Mouse (Mus musculus) ES-CJ7 (cell line): ENCODE measurements around the gene Zp2.

Experiments used
- DNase-seq: peaks from one replicate; pipeline ENCODE4 v3.0.0; 2011; ENCODE audit warnings: low read depth, low spot score

Zp2 gene

GRCm38 (mm10) chr7:120142743-120143142 lies 2.3 kb downstream of the Zp2 start:
- DNase-seq = no peak

- no peak for DNase-seq
These were observed 16.1 kb downstream of the Zp2 start for GRCm38 (mm10) chr7:120128951-120129350.

DNA sequence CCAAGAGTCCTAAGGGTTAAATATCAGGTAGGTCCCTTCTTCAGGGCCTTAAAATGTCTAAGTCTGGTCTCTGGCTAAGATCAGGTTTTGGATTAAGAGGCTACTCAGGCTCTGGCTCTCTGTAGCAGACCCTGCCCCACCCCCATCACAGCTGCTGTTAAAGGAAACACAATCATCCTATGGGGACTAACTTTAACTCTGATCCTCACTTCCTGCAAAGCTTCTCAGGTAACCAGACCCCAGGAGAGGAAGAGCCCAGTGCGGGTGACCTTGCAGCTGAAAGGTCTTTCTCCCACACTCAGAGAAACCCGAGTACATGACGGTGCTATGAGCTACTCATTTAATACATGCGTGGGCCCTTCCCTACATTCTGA lies 17.4 kb downstream of the Zp2 start:
- DNase-seq = peak; percentile 15

DNA sequence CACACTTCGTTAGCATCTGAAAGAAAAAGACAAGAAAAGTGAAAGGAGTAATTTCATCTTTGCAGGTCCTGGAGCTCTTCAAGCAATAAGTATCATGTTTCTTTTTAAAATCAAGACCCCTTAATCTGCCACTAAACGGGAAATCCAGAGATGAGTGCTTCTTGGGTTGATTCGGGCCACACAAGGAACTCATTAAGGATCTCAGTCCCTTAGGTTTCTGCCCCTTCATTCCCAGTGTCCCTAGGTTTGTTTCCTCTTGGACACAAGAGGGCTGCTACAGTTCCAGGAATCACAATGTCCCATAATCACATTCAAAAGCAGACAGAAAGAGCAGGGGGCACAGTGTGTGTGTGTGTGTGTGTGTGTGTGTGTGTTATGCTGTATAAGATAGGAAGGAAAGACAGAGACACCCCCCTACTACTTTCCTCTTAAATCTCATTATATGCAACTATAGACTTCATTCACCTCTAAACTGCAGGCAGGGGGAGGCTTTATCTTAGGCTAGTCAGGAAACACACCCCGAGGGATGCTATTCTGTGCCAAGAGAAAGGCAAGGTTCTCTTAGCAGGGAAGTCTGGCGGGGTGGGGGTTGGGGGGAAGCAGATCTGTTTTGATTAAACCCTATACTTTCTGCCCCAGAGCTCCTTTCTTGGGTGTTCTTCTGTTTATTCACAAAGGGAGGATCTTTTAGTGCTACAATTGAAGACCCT lies 18.0 kb downstream of the Zp2 start:
- DNase-seq = no peak

- DNase-seq = peak; percentile 59
These were observed 20.2 kb downstream of the Zp2 start for GRCm38 (mm10) chr7:120124844-120125243.

DNA sequence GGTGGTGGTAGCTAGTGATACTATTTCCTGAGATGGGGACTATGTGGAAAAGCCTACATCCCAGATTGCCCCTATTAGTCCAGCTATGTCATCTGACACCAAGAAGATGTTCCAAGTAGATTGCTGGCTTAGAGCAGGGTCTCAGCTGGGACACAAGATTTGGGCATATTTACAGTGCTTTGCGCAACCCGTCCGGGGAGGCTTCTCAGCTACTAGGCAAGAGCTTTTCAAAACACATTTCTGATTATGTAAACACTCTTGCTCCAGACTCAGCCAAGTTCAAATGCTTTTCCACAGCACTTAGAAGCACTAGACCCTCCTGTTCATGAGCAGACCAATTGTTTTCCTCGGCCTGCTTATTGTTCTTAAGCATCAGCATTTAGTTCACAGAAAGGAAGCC lies 21.3 kb downstream of the Zp2 start:
- no peak for DNase-seq

DNA sequence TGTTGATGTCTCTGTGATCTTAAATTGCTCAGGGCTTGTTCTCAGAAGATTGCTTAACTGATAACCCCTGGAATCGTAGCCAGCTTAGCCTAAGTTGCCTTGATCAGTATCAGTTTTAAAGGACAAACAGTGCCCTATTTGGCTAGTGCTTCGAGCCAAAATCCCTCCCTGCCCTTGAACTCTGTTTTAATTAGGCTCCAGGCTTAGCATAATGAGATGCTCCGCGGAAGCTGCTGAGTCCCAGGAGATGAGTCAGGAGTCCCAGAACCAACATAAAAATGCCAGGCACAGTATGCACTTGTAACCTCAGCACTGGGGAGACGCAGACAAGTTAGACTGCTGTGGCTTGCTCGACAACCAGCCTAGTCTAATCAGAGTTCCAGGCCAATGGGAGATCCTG lies 27.6 kb downstream of the Zp2 start:
- DNase-seq = no peak

DNA sequence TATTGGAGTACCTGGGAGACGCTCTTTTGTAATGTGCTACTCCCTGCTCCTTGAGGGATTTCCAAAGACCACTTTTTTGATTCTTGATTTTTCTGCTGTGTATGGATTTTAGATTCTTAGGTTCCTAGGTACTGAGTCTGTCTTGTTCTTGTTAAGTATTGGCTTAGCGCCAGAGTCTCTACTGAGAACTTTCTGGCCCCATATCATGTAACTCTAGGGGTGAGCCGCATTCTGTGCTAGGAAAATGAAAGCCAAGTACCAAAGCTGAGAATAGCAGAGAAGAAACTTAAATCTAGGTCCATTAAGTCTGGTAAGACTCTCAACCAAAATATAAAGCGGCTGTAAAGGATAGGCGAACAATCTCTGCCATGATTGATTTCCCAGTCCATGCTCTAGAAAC lies 28.1 kb downstream of the Zp2 start:
- DNase-seq = no peak

DNA sequence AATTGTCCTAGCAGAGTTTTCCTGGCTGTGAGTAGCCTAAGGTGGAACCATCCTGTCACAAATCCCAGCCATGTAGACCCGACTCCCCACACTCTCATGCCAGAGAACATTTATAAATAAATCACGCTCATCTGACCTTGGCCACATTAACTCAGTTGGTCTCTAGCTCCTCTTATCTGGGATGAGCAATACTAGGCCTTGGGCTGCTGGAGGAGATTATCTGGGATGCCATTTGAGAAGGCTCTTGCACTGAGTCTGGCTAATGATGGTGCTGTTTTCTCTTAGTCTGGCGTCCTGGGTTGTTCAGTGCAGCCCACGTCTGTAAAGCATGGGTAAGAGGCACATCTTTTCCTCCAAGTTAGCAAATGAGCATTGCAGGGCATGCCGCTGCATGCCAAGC lies 35.4 kb downstream of the Zp2 start:
- DNase-seq = no peak

DNA sequence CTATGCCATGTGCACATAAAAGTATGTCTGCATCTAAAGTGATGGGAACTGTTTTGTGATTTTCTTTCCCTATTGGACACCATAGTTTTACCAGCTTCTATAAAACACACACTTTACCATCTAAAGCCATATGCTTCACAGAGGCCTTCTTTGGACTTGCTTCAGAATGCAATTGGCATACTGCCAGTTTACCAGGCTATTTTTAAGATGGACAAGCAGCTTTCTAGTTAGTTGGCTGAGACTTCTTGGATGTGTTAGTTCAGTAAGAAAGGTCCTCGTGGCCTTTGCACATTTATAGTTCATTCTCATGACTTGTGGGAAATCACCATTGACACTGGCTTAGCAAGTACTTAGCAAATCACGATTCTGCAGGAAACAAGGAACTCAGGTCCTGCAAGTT lies 38.7 kb downstream of the Zp2 start:
- no peak for DNase-seq

- DNase-seq = no peak
These were observed 40.1 kb downstream of the Zp2 start for GRCm38 (mm10) chr7:120104975-120105374.

GRCm38 (mm10) chr7:120103019-120103567 lies 42.0 kb downstream of the Zp2 start:
- peak; percentile 18 for DNase-seq

DNA sequence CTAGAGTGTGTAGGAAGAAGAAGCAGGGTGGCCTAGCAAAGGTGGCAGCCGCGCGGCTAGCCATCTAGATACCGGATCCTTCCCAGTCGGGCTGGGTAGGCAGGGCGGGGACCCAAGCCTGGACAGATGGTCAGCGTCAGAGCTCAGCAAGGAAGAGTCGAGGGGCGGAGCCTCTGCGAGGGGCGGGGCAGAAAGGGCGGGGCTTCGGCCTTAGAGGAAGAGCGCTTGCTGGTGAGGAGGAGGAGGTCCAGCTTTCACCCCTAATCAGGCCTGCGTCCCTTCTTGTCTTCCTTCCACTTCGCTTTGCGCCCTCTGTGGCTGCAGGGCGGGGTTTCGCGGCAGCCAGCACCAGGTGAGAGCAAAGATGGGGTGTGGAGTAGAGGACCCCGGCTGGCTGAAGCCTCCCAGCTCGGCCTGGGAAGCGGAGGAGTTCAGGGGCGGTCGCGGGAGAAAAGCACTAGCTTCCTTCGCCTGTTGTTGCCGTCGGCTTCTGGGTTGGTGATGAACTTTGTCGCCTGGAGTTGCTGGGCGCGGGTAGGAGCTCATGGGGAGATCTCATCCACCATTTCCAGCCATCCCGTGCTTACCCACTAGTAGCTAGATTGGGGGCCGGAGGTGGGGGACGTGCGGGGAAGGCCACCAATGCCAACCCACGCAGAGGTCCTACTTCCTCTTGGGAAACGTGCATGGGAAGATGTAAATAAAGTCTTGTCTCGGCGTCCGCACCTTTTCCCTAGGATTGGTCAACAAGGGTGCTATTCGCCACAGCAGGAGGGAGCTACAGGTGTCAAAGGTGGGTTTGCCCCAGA lies 42.7 kb downstream of the Zp2 start, which contains the start of gene Tmem159:
Tmem159 (plus strand) TSS at position 190 of the 809 bp plus-strand sequence.
- peak; percentile 81 for DNase-seq

- peak; percentile 79 for DNase-seq
These were observed 46.7 kb downstream of the Zp2 start for GRCm38 (mm10) chr7:120098403-120098802.

- peak; percentile 88 for DNase-seq
These were observed 47.2 kb downstream of the Zp2 start for GRCm38 (mm10) chr7:120097845-120098244.

DNA sequence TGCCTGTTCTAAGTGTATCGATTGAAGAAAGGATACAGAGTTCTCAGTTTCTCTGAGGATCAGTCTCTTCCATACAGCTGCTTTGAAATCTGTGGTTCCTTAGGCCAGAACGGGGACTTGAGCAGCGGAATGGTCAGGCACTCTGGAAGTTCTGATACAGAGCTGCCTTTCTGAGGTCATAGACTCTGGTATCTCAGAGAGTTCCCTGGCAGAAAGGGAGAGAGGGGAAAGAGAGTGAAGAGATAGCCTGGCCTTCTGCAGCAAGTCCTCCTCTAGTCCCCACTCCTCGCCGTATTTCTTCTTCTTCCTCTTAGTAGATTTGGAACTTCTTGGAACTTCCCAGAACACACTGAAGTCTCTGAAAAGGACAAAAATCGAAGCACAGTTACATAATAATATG lies 49.9 kb downstream of the Zp2 start, which contains the start of gene Dnah3:
Dnah3 (minus strand) TSS at position 101 of the 400 bp plus-strand sequence.
- DNase-seq = no peak

DNA sequence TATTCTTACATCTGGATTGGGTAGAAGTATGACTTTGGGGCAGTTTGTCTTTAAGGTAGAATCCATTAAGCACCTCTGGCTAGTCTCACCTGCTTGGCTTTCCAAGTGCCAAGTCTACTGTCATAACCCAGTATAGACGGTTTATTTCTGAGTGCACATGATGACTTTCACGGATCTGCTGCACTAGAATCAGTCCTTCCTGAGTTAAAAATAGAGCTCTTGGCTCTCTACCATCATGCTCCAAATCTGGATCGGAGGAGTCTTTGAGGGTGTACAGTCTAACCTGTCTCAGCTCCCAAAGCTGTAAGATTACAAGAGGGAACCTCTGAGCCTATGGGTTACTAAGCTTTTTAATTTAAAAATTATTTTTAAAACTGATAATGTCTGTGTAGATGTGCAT lies 50.9 kb downstream of the Zp2 start:
- DNase-seq = no peak

- no peak for DNase-seq
These were observed 52.1 kb downstream of the Zp2 start for GRCm38 (mm10) chr7:120093033-120093432.

GRCm38 (mm10) chr7:120080177-120080576 lies 64.9 kb downstream of the Zp2 start:
- no peak for DNase-seq
